Mouse (Mus musculus) ES-Bruce4 (cell line): ENCODE data around the gene Pofut2.

ENCODE experiments used
- CTCF ChIP-seq: IDR thresholded peaks from one replicate; pipeline ENCODE4 v1.8.1; 2011; ENCODE audit warnings: low read depth, low read length
- EP300 ChIP-seq: IDR thresholded peaks from 2 replicates; pipeline ENCODE4 v1.6.1; 2011; ENCODE audit warnings: low read depth, low read length; ENCODE audit not compliant: insufficient read depth
- POLR2A ChIP-seq: IDR thresholded peaks from one replicate; pipeline ENCODE4 v1.8.1; 2011; ENCODE audit warnings: low read length; ENCODE audit not compliant: insufficient read depth

- TF ChIP-seq EP300 (no peak), CTCF (no peak), POLR2A (no peak)
Measured at GRCm38 (mm10) chr10:77222963-77223552, 36.0 kb upstream of the Pofut2 start.
